Mouse (Mus musculus): ENCODE results near the gene Rcsd1. TPM values are rescaled to one million over a fixed set of nuclear protein-coding genes. Genes with fewer than 3 reads are reported as not detected.

The Rcsd1 gene
- 113 and 122 TPM in 2 replicates for polyA plus RNA-seq (2016; fragmentation: Nextera tagmentation; extraction: Ambion mirVana)

DNA sequence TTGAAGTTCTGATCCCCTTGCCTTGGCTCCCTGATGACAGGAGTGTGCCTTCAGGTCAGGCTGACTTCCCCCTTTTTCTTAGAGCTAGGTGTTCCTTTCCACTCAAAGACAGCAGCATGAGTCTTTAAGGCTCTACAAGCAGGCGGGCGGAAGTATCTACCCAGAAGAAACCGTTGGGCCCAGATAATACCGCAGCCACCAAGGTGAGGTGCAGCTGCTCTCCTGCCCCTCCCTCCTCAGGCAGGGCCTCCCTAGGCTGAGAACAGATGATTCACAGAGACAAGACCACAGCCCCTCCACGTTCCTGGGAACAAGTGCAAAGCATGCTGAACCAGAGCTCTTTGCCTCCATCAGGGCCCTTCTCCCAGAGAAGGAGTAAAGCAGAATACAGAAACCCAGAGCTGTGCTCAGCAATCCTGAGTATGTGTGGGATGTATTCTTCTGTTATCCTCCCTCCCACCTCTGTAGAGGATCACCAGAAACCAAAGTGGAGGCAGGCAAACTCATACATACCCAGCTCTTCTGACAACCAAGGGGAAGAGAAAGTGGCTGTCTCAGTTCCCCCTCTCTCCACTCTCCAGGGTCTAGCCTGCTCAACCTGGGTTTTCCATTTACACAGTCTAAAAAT is at the start of gene Rcsd1:
Gene Rcsd1 (minus strand): TSS at position 129 of the 628 bp plus-strand sequence.
- Histone ChIP-seq H3K9me3 (replicated peaks) (no peaks in the 10 kb centered on the region), H3K36me3 (0 out of 2 replicates have a peak, but pooled peaks cover under 1% of the 10 kb centered on the region), H3K27ac (ENCODE audit: poor library complexity, severe bottlenecking) (peak within 1 kb of the TSS; percentile 97), H3K27me3 (replicated peaks) (no peaks in the 10 kb centered on the region), H3K4me3 (peak within 1 kb of the TSS; percentile 90), H3K4me2 (peak within 1 kb of the TSS; percentile 90), H3K9ac (peak within 1 kb of the TSS; percentile 97; the same call in 1 of the 2 replicates), H3K4me1 (replicated peaks) (peaks cover 46% of the 10 kb centered on the region)
- WGBS = 38% methylated on average over 5 of the region's 5 CpGs
- no peak for ATAC-seq (ENCODE audit: insufficient number of reproducible peaks, low FRiP score)

DNA sequence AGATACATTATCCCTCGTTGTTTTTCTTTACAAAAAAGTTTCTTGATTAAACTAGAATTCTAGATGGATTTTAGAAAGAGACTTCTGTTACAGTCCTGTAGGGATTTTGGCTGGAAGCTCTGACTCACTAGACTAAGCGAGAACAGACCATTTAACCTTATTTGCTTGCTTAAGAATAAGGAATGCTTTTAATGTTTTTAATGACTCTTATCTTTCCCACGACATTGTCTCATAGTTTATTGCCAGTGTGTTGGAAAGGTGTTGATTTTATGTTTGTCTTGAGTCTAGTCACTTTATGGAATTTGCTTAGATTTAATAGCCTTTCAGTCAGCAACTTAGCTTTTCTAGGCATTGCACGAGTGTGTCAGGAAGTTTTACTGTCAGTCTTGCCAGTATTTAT is 45.6 kb upstream of the Rcsd1 start:
- Histone ChIP-seq H3K4me2 (no peak overlapping the region), H3K4me3 (no peak overlapping the region), H3K27me3 (replicated peaks) (no peaks in the 10 kb centered on the region), H3K9ac (no peak overlapping the region), H3K36me3 (no peaks in the 10 kb centered on the region), H3K27ac (ENCODE audit: poor library complexity, severe bottlenecking) (no peak overlapping the region), H3K9me3 (replicated peaks) (no peaks in the 10 kb centered on the region), H3K4me1 (replicated peaks) (peaks cover 20% of the 10 kb centered on the region)
- no peak for ATAC-seq (ENCODE audit: insufficient number of reproducible peaks, low FRiP score)
- WGBS = 41% methylated on average over 4 of the region's 4 CpGs

- Histone ChIP-seq H3K9me3 (replicated peaks) (no peaks in the 10 kb centered on the region), H3K4me2 (no peak overlapping the region), H3K4me1 (replicated peaks) (peaks cover 20% of the 10 kb centered on the region), H3K9ac (no peak overlapping the region), H3K27me3 (replicated peaks) (no peaks in the 10 kb centered on the region), H3K4me3 (no peak overlapping the region), H3K36me3 (no peaks in the 10 kb centered on the region), H3K27ac (ENCODE audit: poor library complexity, severe bottlenecking) (no peak overlapping the region)
- WGBS = 89% methylated on average over 6 of the region's 6 CpGs
- ATAC-seq (ENCODE audit: insufficient number of reproducible peaks, low FRiP score) = no peak
Measured at GRCm38 (mm10) chr1:165754205-165754604, 44.6 kb upstream of the Rcsd1 start.

DNA sequence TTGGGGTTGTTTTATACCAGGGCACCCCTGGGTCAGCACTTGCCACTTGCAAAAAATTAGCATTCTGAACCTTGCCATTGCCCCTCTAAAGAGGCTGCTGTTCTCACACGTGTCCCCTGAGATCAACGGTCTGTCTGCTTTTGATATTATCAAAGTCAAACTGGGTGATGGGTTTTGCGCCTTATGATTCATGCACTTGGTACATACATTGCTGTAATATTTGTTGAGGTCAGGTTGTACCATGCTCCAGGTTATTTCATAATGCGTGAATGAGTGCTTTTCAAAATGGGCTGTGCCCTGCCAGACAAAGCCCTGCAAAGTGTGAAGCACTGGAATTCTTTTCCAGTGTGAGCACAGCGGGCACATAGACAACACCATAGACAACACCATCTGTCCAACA is 42.3 kb upstream of the Rcsd1 start:
- Histone ChIP-seq H3K9me3 (replicated peaks) (no peaks in the 10 kb centered on the region), H3K4me1 (replicated peaks) (peaks cover 26% of the 10 kb centered on the region), H3K9ac (no peak overlapping the region), H3K4me3 (no peak overlapping the region), H3K27ac (ENCODE audit: poor library complexity, severe bottlenecking) (no peak overlapping the region), H3K27me3 (replicated peaks) (no peaks in the 10 kb centered on the region), H3K4me2 (no peak overlapping the region), H3K36me3 (no peaks in the 10 kb centered on the region)
- ATAC-seq (ENCODE audit: insufficient number of reproducible peaks, low FRiP score) = no peak
- WGBS = 76% methylated on average over 5 of the region's 5 CpGs

- no peaks in the 10 kb centered on the region for H3K9me3 ChIP-seq (replicated peaks)
- no peak for ATAC-seq (ENCODE audit: insufficient number of reproducible peaks, low FRiP score)
- no peaks in the 10 kb centered on the region for H3K27me3 ChIP-seq (replicated peaks)
- no peak overlapping the region for H3K27ac ChIP-seq (ENCODE audit: poor library complexity, severe bottlenecking)
- peaks cover 26% of the 10 kb centered on the region for H3K4me1 ChIP-seq (replicated peaks)
- no peak overlapping the region for H3K4me2 ChIP-seq
- no peak overlapping the region for H3K4me3 ChIP-seq
- H3K36me3 ChIP-seq = no peaks in the 10 kb centered on the region
- no peak overlapping the region for H3K9ac ChIP-seq
Measured at GRCm38 (mm10) chr1:165751142-165751541, 41.6 kb upstream of the Rcsd1 start.

GRCm38 (mm10) chr1:165748053-165748452 is 38.5 kb upstream of the Rcsd1 start:
- Histone ChIP-seq H3K36me3 (no peaks in the 10 kb centered on the region), H3K27me3 (replicated peaks) (no peaks in the 10 kb centered on the region), H3K9ac (no peak overlapping the region), H3K27ac (ENCODE audit: poor library complexity, severe bottlenecking) (no peak overlapping the region), H3K9me3 (replicated peaks) (no peaks in the 10 kb centered on the region), H3K4me2 (peak overlapping the region; percentile 19; the same call in 1 of the 2 replicates), H3K4me1 (replicated peaks) (peaks cover 23% of the 10 kb centered on the region), H3K4me3 (no peak overlapping the region)
- WGBS = 25% methylated on average over 11 of the region's 11 CpGs
- peak; percentile 51; the same call in 1 of the 2 replicates for ATAC-seq (ENCODE audit: insufficient number of reproducible peaks, low FRiP score)

DNA sequence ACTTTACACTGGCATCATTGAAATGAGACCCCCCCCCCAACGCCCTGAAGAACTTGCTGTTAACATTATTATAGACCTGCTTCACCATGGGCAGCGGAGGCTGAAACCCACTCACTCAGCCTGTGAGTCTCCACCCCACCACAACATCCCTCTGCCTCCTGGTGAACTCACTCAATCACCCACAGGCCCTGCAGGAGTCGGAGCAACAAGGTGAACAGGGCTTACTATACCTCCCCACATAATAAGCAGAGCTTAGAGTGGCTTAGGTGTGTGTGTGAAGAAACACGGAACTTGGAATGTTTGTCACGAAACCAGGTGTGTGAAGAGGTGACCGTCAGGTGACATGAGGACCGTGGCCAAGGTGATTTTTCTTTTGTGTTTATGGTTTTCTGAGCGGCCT is 32.4 kb upstream of the Rcsd1 start:
- H3K9me3 ChIP-seq (replicated peaks) = no peaks in the 10 kb centered on the region
- no peaks in the 10 kb centered on the region; the same call in none of the 2 replicates for H3K4me1 ChIP-seq (replicated peaks)
- no peaks in the 10 kb centered on the region for H3K27me3 ChIP-seq (replicated peaks)
- H3K36me3 ChIP-seq = no peaks in the 10 kb centered on the region
- no peak for ATAC-seq (ENCODE audit: insufficient number of reproducible peaks, low FRiP score)
- H3K4me3 ChIP-seq = no peak overlapping the region
- H3K27ac ChIP-seq (ENCODE audit: poor library complexity, severe bottlenecking) = no peak overlapping the region
- H3K9ac ChIP-seq = no peak overlapping the region
- WGBS = 82% methylated on average over 8 of the region's 8 CpGs
- H3K4me2 ChIP-seq = no peak overlapping the region

DNA sequence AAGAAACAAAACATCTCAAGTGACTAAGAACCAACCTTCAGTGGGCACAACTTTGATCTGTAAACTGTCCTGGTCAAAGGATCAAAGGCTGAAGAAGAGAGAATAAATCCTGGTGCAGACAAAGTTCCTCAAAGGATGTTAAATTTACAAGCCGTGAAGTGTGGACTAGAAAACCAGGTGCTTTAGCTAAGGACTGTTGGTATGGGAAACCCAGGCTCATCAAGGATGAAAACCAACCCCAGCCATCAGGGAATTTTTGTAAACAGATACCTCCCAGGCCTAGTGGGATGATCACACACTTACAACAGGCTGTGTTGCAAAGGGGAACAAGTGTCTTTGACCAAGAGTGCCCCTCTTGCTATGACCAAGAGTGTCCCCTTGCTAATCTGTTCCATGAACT is 29.4 kb upstream of the Rcsd1 start:
- H3K4me1 ChIP-seq (replicated peaks) = peaks cover 6% of the 10 kb centered on the region
- no peak for ATAC-seq (ENCODE audit: insufficient number of reproducible peaks, low FRiP score)

DNA sequence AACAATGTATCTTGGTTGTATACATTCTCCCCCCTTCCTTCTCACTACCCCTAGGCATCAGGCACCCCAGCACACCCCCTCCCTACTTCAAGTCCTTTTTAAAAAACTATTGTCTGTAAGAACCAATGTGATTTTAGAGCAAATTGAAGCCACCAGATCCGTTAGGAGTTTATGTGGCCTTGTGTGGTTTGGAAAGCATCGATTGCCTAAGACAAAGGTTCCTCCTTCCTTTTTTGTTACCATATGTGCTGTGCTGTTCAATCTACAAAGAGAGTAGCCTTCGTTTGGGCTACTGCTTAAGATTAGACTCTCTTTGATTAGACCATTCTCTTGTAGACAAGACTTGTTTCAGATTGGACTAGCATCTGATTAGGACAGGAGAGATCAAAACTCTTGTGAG is 28.3 kb upstream of the Rcsd1 start:
- ATAC-seq (ENCODE audit: insufficient number of reproducible peaks, low FRiP score) = no peak

More for the DNA sequence above, 29.4 kb upstream of the Rcsd1 start:
- Histone ChIP-seq H3K4me2 (no peak overlapping the region), H3K4me3 (no peak overlapping the region), H3K36me3 (no peaks in the 10 kb centered on the region), H3K27ac (ENCODE audit: poor library complexity, severe bottlenecking) (no peak overlapping the region), H3K9ac (no peak overlapping the region), H3K9me3 (replicated peaks) (no peaks in the 10 kb centered on the region), H3K27me3 (replicated peaks) (no peaks in the 10 kb centered on the region)
- 90% methylated on average over 1 of the region's 1 CpGs for WGBS

GRCm38 (mm10) chr1:165737451-165737850 is 27.9 kb upstream of the Rcsd1 start:
- Histone ChIP-seq H3K4me1 (replicated peaks) (peaks cover 6% of the 10 kb centered on the region; the same call in 1 of the 2 replicates), H3K27ac (ENCODE audit: poor library complexity, severe bottlenecking) (no peak overlapping the region), H3K9me3 (replicated peaks) (no peaks in the 10 kb centered on the region), H3K4me3 (no peak overlapping the region), H3K4me2 (no peak overlapping the region), H3K36me3 (no peaks in the 10 kb centered on the region), H3K9ac (no peak overlapping the region), H3K27me3 (replicated peaks) (no peaks in the 10 kb centered on the region)
- WGBS = 56% methylated on average over 5 of the region's 5 CpGs
- no peak for ATAC-seq (ENCODE audit: insufficient number of reproducible peaks, low FRiP score)

More for the DNA sequence above, 28.3 kb upstream of the Rcsd1 start:
- no peaks in the 10 kb centered on the region for H3K9me3 ChIP-seq (replicated peaks)
- H3K27me3 ChIP-seq (replicated peaks) = no peaks in the 10 kb centered on the region
- peaks cover 6% of the 10 kb centered on the region for H3K4me1 ChIP-seq (replicated peaks)
- no peaks in the 10 kb centered on the region for H3K36me3 ChIP-seq
- H3K4me3 ChIP-seq = no peak overlapping the region
- no peak overlapping the region for H3K27ac ChIP-seq (ENCODE audit: poor library complexity, severe bottlenecking)
- H3K4me2 ChIP-seq = no peak overlapping the region
- no peak overlapping the region for H3K9ac ChIP-seq
- WGBS = 67% methylated on average over 3 of the region's 3 CpGs

DNA sequence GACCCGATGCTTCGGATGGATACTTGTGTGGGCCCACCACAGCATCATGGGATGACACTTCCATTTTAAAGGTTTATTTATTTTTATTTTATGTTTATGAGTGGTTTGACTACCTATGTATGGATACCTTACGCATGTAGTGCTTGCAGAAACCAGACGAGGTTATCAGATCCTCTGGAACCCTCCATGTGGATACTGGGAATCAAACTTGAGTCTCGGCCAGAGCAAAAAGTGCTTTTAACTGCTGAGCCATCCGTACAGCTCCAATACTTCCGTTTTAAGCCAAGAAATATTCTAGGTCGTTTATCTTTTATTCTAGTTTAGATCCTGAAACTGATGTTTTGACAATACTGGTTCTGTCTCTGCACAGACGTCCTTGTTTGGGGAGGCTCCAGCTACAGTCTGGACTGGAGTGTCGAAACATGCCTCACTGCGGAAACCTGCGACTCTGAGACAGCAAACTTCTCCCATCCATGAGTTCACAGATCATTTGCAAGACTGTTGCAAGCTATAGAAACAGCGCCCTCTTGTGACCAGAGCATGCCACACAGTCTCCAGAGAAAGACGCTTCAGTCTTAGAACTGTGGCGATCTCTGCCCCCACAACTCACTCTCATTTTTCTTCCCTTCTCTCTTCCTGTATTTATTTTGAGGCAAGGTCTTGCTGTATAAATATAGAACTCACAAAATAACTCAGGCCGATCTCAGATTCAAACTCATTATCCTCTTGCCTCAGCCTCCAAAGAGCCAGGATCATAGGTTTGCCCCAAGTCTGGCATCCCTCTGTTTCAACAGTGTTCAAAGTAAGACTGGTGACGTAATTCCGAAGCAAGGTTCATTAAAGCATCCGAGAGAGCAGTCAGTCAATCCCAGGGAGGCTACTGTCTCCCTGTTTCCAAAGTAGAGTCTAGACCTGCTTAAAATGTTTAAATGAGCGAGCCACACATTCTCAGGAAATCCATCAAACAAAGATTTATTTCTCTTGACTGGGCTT is 26.6 kb upstream of the Rcsd1 start:
- Histone ChIP-seq H3K27me3 (replicated peaks) (no peaks in the 10 kb centered on the region), H3K9me3 (replicated peaks) (no peaks in the 10 kb centered on the region), H3K4me1 (replicated peaks) (peaks cover 6% of the 10 kb centered on the region; the same call in 1 of the 2 replicates), H3K9ac (peak overlapping the region; percentile 19; the same call in 1 of the 2 replicates), H3K4me2 (peak overlapping the region; percentile 32), H3K36me3 (no peaks in the 10 kb centered on the region), H3K4me3 (no peak overlapping the region), H3K27ac (ENCODE audit: poor library complexity, severe bottlenecking) (no peak overlapping the region)
- WGBS = 29% methylated on average over 20 of the region's 20 CpGs
- ATAC-seq (ENCODE audit: insufficient number of reproducible peaks, low FRiP score) = peak; percentile 67

All from heart, embryonic 12.5 days (tissue).